ENCODE assay signal across 11 mouse cellular contexts in the genomic region with DNA sequence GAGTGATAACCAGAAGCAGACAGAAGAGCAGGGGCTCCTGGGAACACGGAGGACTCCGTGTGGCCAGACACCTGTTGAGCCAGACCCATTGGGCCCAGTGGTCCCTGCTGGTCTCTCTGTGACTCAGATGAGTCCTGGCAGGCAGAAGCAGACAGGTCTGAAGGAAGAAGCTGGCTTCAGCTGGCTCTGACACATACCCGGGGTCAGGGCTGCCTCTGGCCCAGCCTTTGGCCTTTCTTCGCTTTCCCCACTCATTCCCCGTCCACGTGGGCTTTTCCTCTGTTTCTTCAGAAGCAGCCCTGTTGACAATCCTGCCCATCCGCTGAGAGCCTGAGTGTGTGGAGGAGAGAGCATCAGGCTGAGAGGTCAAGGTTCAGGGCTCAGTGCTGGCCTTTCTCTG. TPM values are rescaled to one million over a fixed set of nuclear protein-coding genes. Genes with fewer than 3 reads are reported as not detected.
A peak's percentile ranks its signal among the peaks of the same experiment; 100 is the strongest.
DNase-seq lines count a peak whose midpoint lies in the region; ATAC-seq and TF ChIP-seq lines count a peak whose summit lies in the region.
"Had no signal": no experiment of that assay in that cellular context is flagged by ENCODE, and none has a peak within 500 bp of the region (broad histone marks: within the 10 kb centered on the region; RNA-seq: fewer than 3 reads in every experiment).

No protein-coding gene starts in this region.

- no peak overlapping the region for H3K4me3 ChIP-seq in hindbrain, embryonic 12.5 days
- no peak overlapping the region for H3K4me3 ChIP-seq in hindbrain, embryonic 14.5 days (replicated peaks; ENCODE audit: low read length)
- 0 out of 4 replicates have a peak overlapping the region, but pooled peaks of 1 of the 2 experiments have one; percentile 6 for H3K4me3 ChIP-seq in ES-E14 (ENCODE audit: insufficient read depth in 1 of 2, low read depth in 1 of 2, low read length in 2 of 2, poor library complexity in 1 of 2, severe bottlenecking in 1 of 2)
- no peak overlapping the region for H3K4me3 ChIP-seq in intestine, embryonic 15.5 days (replicated peaks)
- H3K4me3 ChIP-seq: gastrocnemius, adult 2 months had no signal

- 0 out of 2 replicates have a peak overlapping the region, but pooled peaks have one; percentile 44 for H3K27ac ChIP-seq in hindbrain, embryonic 12.5 days
- H3K27ac ChIP-seq in hindbrain, embryonic 14.5 days = no peak overlapping the region
- H3K27ac ChIP-seq in ES-E14 (ENCODE audit: insufficient read depth, low read depth, low read length, poor library complexity, severe bottlenecking) = no peak overlapping the region
- peak overlapping the region; percentile 34; the same call in 1 of the 2 replicates for H3K27ac ChIP-seq in intestine, embryonic 15.5 days
- H3K27ac ChIP-seq: gastrocnemius, adult 2 months had no signal

- in situ Hi-C loops in ES-E14 (cut with MboI; ENCODE audit: low sequenced_read_pairs in 2 of 2, unreplicated experiment in 2 of 2) = no loop called here

- no peaks in the 10 kb centered on the region for H3K9me3 ChIP-seq in hindbrain, embryonic 12.5 days (replicated peaks)
- H3K9me3 ChIP-seq in hindbrain, embryonic 14.5 days (ENCODE audit: control insufficient read depth, low read length) = no peaks in the 10 kb centered on the region
- no peaks in the 10 kb centered on the region for H3K9me3 ChIP-seq in ES-E14 (ENCODE audit: control insufficient read depth, insufficient read depth, low read depth, low read length)
- no peaks in the 10 kb centered on the region for H3K9me3 ChIP-seq in intestine, embryonic 15.5 days

- no peak overlapping the region for H3K9ac ChIP-seq in hindbrain, embryonic 12.5 days
- H3K9ac ChIP-seq in hindbrain, embryonic 14.5 days = no peak overlapping the region
- peak overlapping the region; percentile 41 for H3K9ac ChIP-seq in ES-E14 (ENCODE audit: insufficient read depth, low read depth, low read length, poor library complexity, severe bottlenecking)
- no peak overlapping the region for H3K9ac ChIP-seq in intestine, embryonic 15.5 days

- H3K4me1 ChIP-seq in hindbrain, embryonic 12.5 days = peaks cover 7% of the 10 kb centered on the region
- 0 out of 2 replicates have a peak, but pooled peaks cover 2% of the 10 kb centered on the region for H3K4me1 ChIP-seq in hindbrain, embryonic 14.5 days (replicated peaks; ENCODE audit: control insufficient read depth, insufficient read depth, low read length)
- peaks cover 18 to 20% of the 10 kb centered on the region in 2 experiments for H3K4me1 ChIP-seq in ES-E14 (ENCODE audit: control insufficient read depth in 2 of 2, insufficient read depth in 2 of 2, low read length in 2 of 2, poor library complexity in 1 of 2)
- H3K4me1 ChIP-seq in intestine, embryonic 15.5 days (replicated peaks) = peaks cover 16% of the 10 kb centered on the region

- H3K36me3 ChIP-seq in hindbrain, embryonic 12.5 days = no peaks in the 10 kb centered on the region
- no peaks in the 10 kb centered on the region for H3K36me3 ChIP-seq in hindbrain, embryonic 14.5 days (replicated peaks; ENCODE audit: control insufficient read depth, insufficient read depth)
- no peaks in the 10 kb centered on the region for H3K36me3 ChIP-seq in ES-E14 (ENCODE audit: control insufficient read depth, insufficient read depth, low read length, poor library complexity, severe bottlenecking)
- no peaks in the 10 kb centered on the region for H3K36me3 ChIP-seq in intestine, embryonic 15.5 days

- intact Hi-C loops in left cerebral cortex, postnatal 25 days (cut with DNase I) = no loop called here

- WGBS in hindbrain, embryonic 12.5 days = 59% methylated on average over 7 of the region's 7 CpGs
- 71% methylated on average over 7 of the region's 7 CpGs for WGBS in hindbrain, embryonic 14.5 days
- WGBS in intestine, embryonic 15.5 days = 62% methylated on average over 7 of the region's 7 CpGs

- no peak for ATAC-seq in hindbrain, embryonic 12.5 days (ENCODE audit: low FRiP score)
- no peak for ATAC-seq in hindbrain, embryonic 14.5 days (ENCODE audit: low FRiP score)
- peak; percentile 35 for ATAC-seq in intestine, embryonic 15.5 days

- DNase-seq in adrenal gland, adult 8-10 months = peak; percentile 63
- no peak for DNase-seq in adrenal gland, postnatal 4 days (ENCODE audit: low spot score in 2 of 2)
- no peak for DNase-seq in hindbrain, embryonic 14.5 days (ENCODE audit: low spot score)
- DNase-seq in ES-E14 (ENCODE audit: low read depth, low spot score) = no peak
- no peak for DNase-seq in left cerebral cortex, postnatal 25 days (ENCODE audit: low spot score in 2 of 2)
- no peak for DNase-seq in left cerebral cortex, adult 8-10 months (ENCODE audit: low spot score in 2 of 2)
- DNase-seq: cerebellum, adult 8-10 months; thymus, adult 18-20 months had no signal

- no peaks in the 10 kb centered on the region for H3K27me3 ChIP-seq in hindbrain, embryonic 12.5 days
- H3K27me3 ChIP-seq in hindbrain, embryonic 14.5 days (ENCODE audit: control insufficient read depth, insufficient read depth, low read length) = no peaks in the 10 kb centered on the region
- H3K27me3 ChIP-seq in intestine, embryonic 15.5 days (replicated peaks) = no peaks in the 10 kb centered on the region

- no peak overlapping the region for H3K4me2 ChIP-seq in hindbrain, embryonic 12.5 days (replicated peaks)
- H3K4me2 ChIP-seq in hindbrain, embryonic 14.5 days (replicated peaks) = no peak overlapping the region
- no peak overlapping the region for H3K4me2 ChIP-seq in intestine, embryonic 15.5 days (replicated peaks)

TF ChIP-seq in ES-E14, 5 proteins besides CTCF, POLR2A, EP300 and RAD21:
- no peak for TF ChIP-seq HCFC1 (IDR thresholded peaks at IDR 0.05; ENCODE audit: borderline replicate concordance, insufficient read depth, low read length)
- no peak for TF ChIP-seq CHD2 (IDR thresholded peaks at IDR 0.05; ENCODE audit: low read depth, low read length)
- no peak for TF ChIP-seq MAFK (IDR thresholded peaks at IDR 0.05; ENCODE audit: insufficient read depth, low read depth, low read length)

RNA-seq across cellular contexts. Expression of a gene that starts 36.0 kb away (rescaled TPM):
- total RNA-seq in adrenal gland, adult 8-10 months (2022) = 100 to 1,000 TPM; 162 to 301 (median 191) TPM
- 100 to 1,000 TPM; 117 to 126 TPM for total RNA-seq in adrenal gland, postnatal 4 days (2021)
- polyA plus RNA-seq in hindbrain, embryonic 12.5 days (2016; fragmentation: Nextera tagmentation; extraction: Ambion mirVana) = 41.7 and 46.8 TPM in 2 replicates
- polyA plus RNA-seq in hindbrain, embryonic 14.5 days (2014; fragmentation: Nextera tagmentation; extraction: Ambion mirVana) = 34.3 and 34.6 TPM in 2 replicates
- total RNA-seq in ES-E14 (2012; rRNA removed) = 10.8 and 11.3 TPM in 2 replicates
- polyA plus RNA-seq in intestine, embryonic 15.5 days (2015; fragmentation: Nextera tagmentation; extraction: Ambion mirVana) = 46.0 and 49.9 TPM in 2 replicates
- total RNA-seq in left cerebral cortex, postnatal 25 days (2021) = 10 to 100 TPM; 38.2 to 43.9 TPM
- total RNA-seq in left cerebral cortex, adult 8-10 months (2022) = 10 to 100 TPM; 38.2 to 48.1 (median 42.3) TPM

Comparison
In these comparisons a context has a peak if more than half of its experiments do, and no peak if none do; other contexts are left out.
1. H3K27ac ChIP-seq: peak in hindbrain, embryonic 12.5 days (single experiment) and intestine, embryonic 15.5 days (single experiment); none in hindbrain, embryonic 14.5 days (single experiment) and ES-E14 (single experiment).